Mouse (Mus musculus) c-Kit-positive CD71-positive TER-119-negative erythroid progenitor cells, embryonic 14.5 days (primary cell): ENCODE measurements around the gene Mab21l3.

ENCODE experiments used
- DNase-seq: peaks from one replicate; pipeline ENCODE4 v3.0.0-alpha.2; 2013; ENCODE audit warnings: low read depth

The Mab21l3 gene

GRCm38 (mm10) chr3:101848816-101849215, at the start of gene Mab21l3:
TSS of gene Mab21l3 (minus strand) at chr3:101848959.
- DNase-seq: no peak

GRCm38 (mm10) chr3:101897377-101897974, 48.7 kb upstream of the Mab21l3 start:
- DNase-seq: no peak

- DNase-seq: peak; percentile 41
Measured at GRCm38 (mm10) chr3:101896893-101897292, 48.1 kb upstream of the Mab21l3 start.

- DNase-seq: no peak
Measured at GRCm38 (mm10) chr3:101895376-101895910, 46.7 kb upstream of the Mab21l3 start.

GRCm38 (mm10) chr3:101885591-101885990, 36.8 kb upstream of the Mab21l3 start:
- DNase-seq: no peak

- no peak for DNase-seq
Measured at GRCm38 (mm10) chr3:101885041-101885440, 36.3 kb upstream of the Mab21l3 start.

- DNase-seq: no peak
Measured at GRCm38 (mm10) chr3:101883902-101884301, 35.1 kb upstream of the Mab21l3 start.

- DNase-seq: no peak
Measured at GRCm38 (mm10) chr3:101881721-101882120, 33.0 kb upstream of the Mab21l3 start.

GRCm38 (mm10) chr3:101880818-101881217, 32.1 kb upstream of the Mab21l3 start:
- DNase-seq: no peak

- no peak for DNase-seq
Measured at GRCm38 (mm10) chr3:101878136-101878535, 29.4 kb upstream of the Mab21l3 start.

- DNase-seq: no peak
Measured at GRCm38 (mm10) chr3:101876459-101877285, 27.9 kb upstream of the Mab21l3 start.

GRCm38 (mm10) chr3:101875258-101875920, 26.6 kb upstream of the Mab21l3 start:
- no peak for DNase-seq

- DNase-seq: no peak
Measured at GRCm38 (mm10) chr3:101873061-101873675, 24.4 kb upstream of the Mab21l3 start.

GRCm38 (mm10) chr3:101871951-101872350, 23.2 kb upstream of the Mab21l3 start:
- no peak for DNase-seq

GRCm38 (mm10) chr3:101867001-101867421, 18.3 kb upstream of the Mab21l3 start:
- no peak for DNase-seq

- DNase-seq: no peak
Measured at GRCm38 (mm10) chr3:101861856-101862255, 13.1 kb upstream of the Mab21l3 start.

- no peak for DNase-seq
Measured at GRCm38 (mm10) chr3:101860151-101860550, 11.4 kb upstream of the Mab21l3 start.

- no peak for DNase-seq
Measured at GRCm38 (mm10) chr3:101859740-101860139, 11.0 kb upstream of the Mab21l3 start.

GRCm38 (mm10) chr3:101854075-101854474, 5.3 kb upstream of the Mab21l3 start:
- DNase-seq: no peak

- DNase-seq: no peak
Measured at GRCm38 (mm10) chr3:101851363-101851762, 2.6 kb upstream of the Mab21l3 start.

GRCm38 (mm10) chr3:101846096-101846495, 2.7 kb downstream of the Mab21l3 start:
- no peak for DNase-seq
